Comparison of ENCODE assay signal across 1 mouse cellular context in genomic region chr7:79780647-79781626, GRCm38 (mm10).
A peak's percentile ranks its signal among the peaks of the same experiment; 100 is the strongest.
TF ChIP-seq lines count a peak whose summit lies in the region.

No protein-coding gene starts in this region.

TF ChIP-seq in C2C12, 6 proteins besides CTCF, POLR2A, EP300 and RAD21:
- TF ChIP-seq CEBPB (IDR thresholded peaks at IDR 0.05; ENCODE audit: low read depth) (peak; percentile 50), USF1 (IDR thresholded peaks at IDR 0.05; ENCODE audit: low read depth) (no peak)
